Mouse (Mus musculus) common myeloid progenitor, adult 5-6 weeks (primary cell): Measurements from ENCODE around the gene Mdm4. TPM values are rescaled to one million over a fixed set of nuclear protein-coding genes. Genes with fewer than 3 reads are reported as not detected.
"Not testable (repeated sequence)": the region's sequence is repeated elsewhere in the genome, so short reads cannot be mapped to it uniquely, and the experiment has no call there.

Source experiments
- ATAC-seq: replicated peaks from 2 replicates; pipeline ENCODE4 v1.8.0; 2016; ENCODE audit warnings: low read depth, mild to moderate bottlenecking, moderate TSS enrichment, inconsistent platforms; ENCODE audit not compliant: poor library complexity, severe bottlenecking
- total RNA-seq: library from RNA; stranded (forward); fragments of 200-1000, 187-1606 nt; gene quantifications from 2 replicates; pipeline ENCODE4 v1.2.3, GENCODE M21; 2017

Gene Mdm4
- total RNA-seq, 1 experiment from 2014 or later: 113 TPM

DNA sequence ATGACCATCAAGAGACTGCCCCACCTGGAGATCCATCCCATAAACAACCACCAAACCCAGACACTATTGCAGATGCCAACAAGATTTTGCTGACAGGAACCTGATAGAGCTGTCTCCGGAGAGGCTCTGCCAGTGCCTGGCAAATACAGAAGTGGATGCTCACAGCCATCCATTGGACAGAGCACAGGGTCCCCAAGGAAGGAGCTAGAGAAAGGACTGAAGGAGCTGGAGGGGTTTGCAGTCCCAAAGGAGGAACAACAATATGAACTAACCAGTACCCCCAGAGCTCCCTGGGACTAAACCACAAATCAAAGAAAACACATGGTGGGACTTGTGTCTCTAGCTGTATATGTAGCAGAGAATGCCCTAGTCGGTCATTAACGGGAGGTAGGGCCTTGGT lies 6.6 kb downstream of the Mdm4 start:
- ATAC-seq: not testable (repeated sequence)

DNA sequence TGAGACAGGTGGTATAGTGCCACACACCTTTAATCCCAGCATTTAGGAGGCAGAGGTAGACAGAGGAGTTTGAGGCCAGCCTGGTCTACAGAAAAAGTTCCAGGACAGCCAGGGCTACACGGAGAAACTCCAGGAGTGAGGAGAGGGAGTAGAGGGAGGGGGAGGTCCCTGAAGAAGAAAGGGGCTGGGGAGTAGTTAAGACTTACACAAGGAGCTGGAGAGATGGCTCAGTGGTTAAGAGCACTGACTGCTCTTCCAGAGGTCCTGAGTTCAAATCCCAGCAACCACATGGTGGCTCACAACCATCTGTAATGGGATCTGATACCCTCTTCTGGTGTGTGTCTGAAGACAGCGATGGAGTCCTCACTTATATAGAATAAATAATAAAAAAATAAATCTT lies 8.4 kb downstream of the Mdm4 start:
- ATAC-seq: not testable (repeated sequence)

DNA sequence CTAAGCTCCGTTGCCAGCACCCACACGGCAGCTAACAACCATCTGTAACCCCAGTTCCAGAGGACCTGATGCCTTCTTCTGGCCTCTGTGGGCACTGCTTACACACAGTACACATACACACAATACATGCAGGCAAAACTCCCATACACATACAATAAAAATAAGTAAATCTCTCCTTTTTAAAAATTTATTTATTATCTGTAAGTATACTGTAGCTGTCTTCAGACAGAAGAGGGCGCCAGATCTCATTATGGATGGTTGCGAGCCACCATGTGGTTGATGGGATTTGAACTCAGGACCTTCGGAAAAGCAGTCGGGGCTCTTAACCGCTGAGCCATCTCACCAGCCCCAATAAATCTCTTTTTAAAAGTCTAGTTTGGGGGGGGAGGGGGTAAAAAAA lies 9.0 kb downstream of the Mdm4 start:
- ATAC-seq: no peak

DNA sequence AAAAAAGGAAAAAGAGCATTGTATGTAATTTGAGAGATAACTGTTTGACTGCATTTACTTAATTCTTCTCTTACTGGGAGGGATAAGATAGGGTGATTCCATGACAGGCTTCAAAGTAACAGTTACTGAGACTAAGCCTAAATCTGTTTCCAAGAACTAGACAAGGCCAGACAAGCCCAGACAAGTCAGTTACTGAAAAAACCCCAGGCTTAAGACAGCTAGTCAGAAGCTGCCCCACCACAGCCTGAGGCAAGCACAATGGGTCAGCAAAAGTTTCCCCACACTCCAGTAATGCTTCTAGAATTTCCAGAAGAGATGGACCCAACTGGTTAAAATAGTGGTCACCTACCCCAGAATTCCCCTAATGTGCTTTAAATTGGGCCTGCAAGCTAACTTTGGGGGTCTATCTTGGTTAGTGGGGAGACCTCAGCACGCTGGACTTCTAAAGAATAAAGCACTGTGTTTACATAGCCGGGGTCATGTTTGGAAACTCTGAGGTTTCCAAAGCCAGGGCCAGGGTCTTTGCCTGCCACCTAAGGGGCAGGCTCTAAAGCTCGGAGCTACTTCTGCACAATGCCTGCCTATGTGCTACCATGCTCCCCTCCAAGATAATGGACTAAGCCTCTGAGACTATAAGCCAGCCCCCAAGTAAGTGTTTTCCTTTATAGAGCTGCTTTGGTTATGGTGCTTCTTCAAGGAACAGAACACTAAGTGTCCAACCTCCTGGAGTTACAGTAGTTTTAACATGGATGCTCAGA lies 10.0 kb downstream of the Mdm4 start:
- 0 out of 2 replicates have a peak, but pooled peaks have one; percentile 33 for ATAC-seq

DNA sequence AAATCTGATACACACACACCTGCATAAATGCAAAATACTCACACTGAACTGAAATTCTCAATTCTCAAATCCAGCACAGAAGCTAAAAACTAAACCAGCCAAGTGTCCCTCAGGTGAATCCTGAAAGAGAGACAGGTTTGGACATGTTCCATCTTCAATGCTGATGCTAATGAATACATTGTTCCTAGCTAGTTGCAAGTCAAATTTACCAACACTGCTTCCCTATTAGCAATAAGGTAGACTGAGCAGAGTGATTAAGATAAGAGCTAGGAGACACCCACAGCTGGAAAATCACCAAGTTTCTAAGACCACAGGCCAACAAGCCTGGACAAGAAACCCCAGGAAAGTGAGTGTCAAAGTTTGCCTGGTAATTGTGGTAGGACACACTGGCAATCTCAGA lies 11.0 kb downstream of the Mdm4 start:
- no peak for ATAC-seq

DNA sequence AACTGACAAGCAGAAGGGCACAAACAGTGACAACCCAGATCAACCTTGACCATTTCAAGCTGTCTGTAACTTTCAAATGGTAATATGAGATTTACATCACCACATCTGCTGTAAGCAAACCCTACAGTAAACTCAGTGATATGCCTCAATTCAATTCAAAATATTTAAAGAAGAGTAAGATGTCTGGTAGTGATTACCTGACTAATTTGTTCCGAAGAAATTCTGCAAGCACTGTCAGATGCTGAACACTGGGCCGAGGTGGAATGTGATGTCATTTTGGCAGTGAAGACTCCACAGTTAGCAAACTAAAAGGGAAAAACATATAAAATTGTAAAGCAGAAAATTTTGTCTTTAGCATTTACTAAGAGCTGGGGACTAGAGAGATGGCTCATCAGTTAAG lies 11.8 kb downstream of the Mdm4 start:
- ATAC-seq: no peak

DNA sequence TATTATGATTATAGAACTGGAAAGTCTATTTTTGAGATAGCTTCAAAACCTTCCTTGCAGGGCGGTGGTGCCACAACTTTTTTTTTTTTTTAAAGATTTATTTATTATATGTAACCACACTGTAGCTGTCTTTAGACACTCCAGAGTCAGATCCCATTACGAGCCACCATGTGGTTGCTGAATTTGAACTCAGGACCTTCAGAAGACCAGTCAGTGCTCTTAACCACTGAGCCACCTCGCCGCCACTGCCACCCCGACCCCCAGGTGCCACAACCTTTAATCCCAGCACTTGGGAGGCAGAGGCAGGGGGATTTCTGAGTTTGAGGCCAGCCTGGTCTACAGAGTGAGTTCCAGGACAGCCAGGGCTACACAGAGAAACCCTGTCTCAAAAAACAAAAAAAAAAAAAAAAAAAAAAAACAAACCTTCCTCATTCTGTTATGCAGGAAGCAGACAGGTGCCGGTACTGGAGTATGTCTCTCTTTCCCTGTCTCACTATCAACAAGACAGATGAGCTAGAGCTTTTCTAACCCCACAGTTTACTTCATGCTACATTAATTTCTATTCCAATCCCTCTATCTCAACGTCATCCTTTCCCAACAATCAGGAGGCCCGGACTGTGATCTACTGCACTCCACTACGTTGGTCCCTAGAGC lies 13.5 kb downstream of the Mdm4 start:
- ATAC-seq: no peak

DNA sequence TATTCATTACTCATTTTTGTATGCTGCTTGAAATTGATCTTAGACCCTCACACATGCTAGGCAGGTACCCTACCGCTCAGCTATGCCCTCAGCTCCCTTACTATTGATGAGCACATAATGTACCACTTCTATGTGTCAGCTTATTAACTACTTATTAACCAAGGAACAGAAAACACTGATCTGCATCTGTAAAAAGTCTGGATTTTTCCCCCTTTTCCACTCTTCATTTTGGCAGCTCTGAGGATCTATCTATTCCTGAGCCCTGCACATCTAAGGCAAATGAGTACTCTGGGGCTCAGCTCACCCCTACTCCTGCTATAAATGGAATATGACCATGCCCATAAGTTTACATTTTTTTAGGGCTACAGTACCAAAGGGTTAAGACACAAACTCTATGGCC lies 16.2 kb downstream of the Mdm4 start:
- ATAC-seq: no peak

DNA sequence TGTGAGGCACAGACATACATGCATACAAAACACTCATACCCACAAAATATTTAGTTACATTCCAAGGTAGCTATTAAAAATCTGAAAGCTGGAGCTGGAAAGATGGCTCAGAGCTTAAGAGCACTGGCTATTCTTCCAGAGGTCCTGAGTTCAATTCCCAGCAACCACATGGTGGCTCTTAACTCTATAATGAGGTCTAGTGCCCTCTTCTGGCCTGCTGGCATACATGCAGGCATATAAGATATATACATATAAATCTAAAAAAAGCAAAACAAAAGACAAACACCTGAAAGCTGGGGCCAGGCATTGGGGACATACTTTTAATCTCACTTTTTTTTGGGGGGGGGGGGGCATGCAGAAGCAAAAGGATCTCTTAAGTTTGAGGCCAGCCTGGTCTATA lies 17.0 kb downstream of the Mdm4 start:
- no peak for ATAC-seq

DNA sequence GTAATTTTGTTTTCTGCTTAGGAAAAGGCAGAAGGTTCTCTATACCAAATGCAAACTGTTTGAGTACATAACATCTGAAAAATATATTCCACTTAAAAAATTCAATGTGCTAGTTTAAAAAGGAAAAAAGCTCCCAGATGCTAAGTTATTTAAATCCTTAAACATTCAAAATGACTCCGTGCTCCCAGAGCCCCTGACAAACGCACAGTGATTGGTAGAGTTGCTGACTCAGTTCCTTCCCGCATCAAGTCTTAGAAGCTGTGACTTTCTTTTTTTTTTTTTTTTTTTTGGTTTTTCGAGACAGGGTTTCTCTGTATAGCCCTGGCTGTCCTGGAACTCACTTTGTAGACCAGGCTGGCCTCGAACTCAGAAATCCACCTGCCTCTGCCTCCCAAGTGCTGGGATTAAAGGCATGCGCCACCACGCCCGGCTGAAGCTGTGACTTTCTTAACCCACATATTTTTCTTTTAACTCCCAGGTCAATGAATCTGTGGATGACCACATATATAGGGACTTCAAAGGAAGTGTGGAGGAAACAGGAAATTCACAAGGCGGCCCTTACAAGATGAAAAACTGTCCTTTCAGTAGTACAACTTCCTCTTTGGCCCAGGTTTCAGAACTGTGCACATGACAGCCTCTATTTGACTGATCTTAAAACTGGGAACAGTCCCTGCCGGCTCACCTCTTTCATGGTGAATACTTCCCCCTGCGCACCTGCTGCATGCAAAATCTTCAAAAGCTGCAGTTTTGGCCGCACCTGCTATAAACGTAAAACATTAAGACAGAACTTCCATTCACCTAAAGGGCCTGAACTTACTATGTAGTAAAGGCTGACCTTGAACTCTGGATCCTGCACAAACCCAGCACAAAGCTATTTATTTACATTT lies 18.2 kb downstream of the Mdm4 start:
- ATAC-seq: peak; percentile 52

DNA sequence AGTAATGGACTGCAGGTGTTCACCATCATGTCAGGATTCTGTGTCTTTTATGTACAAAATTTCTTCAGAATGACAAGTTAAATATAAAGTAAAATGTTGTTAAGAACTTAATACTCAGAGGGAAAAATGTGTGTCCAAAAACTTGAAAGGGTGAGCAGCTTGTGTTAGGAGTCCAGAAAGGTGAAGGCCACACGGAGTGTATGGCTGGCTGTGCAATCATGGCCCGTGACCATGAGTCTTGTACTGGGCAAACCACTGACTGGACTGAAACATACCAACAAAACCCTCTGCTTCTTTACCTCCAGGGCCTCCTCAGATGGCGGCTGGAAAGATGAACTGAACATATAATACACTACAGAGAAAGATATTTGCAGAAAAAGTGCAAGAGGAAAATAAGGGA lies 23.8 kb downstream of the Mdm4 start:
- no peak for ATAC-seq

DNA sequence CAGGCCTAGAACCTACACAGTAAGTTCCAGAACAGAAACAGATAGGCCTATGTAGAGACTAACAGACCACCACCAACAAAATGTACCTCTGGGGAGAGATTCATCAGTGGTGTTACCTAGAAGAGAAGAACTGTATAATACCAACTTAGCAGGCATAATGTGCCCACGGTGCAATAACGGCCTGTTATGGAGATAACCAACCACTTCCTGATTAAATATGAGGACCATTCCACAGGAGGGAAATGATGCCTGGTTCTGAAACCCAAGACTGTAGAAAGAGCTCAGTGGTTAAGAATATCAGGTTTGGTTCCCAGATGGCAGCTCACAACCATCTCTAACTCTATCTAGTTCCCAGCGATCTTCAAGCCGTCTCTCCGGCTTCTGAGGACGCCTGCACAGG lies 30.0 kb downstream of the Mdm4 start:
- ATAC-seq: 0 out of 2 replicates have a peak, but pooled peaks have one; percentile 11

DNA sequence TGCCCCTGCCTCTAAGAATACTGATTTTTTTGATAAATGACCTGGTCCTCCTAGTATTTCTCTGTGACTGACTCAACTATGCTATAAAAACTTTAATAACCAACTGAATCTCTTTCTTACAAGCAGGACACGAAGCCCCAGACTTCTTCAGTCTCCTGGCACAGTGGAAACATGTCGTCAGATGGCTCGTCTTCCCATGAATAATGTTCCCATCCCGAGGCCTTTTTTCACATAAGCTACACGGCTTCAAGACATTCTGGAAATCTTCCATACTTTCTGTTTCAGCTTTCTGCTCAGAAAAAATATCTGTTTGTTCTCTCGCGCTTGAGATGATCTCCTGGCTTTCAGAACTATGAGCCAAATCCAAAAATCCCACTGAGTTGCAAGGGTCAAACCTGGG lies 38.8 kb downstream of the Mdm4 start:
- no peak for ATAC-seq

DNA sequence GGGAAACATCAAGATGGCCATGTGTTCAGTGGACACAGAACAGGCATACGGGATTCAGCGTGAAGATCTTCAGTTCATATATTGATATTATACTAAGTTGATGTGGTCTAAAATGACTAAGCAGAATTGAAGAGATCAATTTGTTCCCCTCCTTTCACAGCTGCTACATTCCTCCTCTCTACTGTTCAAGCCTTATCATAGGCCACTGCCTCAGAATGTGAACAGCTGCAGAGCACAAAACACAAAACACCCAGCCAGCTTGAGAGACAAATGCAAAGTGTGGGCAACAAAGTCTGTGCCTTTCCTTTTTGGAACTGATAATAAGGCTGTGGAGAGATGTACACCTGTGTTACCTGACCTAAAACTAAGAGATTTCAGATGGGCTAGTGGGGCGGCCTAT lies 39.6 kb downstream of the Mdm4 start:
- ATAC-seq: no peak

DNA sequence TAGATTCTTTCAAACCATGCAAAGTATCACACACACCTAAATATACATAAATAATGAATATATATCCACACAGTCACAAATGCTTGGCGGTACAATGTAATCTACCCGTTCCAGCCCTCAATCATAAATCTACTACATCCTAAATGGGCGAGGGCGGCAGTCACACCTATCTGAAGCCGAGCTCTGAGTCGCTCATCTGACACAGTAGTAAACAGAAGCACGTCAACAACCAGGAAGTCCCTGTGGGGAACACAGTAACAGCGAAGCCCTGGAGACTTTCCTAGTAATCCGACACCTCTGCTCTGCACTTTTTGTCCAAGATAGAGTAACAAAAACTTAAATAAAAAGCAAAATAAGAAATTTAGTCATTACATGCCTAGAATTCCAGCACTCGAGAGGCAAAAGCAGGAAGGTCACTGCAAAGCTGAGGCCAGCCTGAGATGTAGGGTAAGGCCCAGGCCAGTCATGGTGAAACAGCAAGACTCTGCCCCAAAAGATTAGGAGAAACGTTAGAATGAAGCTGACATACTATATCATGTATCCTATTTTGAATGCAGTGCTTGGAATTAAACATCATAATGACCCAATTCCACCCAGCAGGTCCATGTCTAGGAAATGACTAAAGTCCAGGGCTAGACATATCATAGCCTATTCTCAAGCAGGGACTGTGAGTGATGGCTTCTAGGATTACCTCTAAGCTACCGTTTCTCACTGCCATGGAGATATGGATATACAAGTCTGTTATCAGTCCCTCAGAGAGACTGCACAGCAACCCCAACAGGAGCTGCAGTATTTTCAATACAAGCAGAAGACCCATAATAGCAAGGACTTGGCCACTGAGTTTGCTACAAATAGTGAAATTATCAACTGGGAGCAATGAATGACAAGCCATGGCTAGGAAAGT lies 41.6 kb downstream of the Mdm4 start:
- not testable (repeated sequence) for ATAC-seq

DNA sequence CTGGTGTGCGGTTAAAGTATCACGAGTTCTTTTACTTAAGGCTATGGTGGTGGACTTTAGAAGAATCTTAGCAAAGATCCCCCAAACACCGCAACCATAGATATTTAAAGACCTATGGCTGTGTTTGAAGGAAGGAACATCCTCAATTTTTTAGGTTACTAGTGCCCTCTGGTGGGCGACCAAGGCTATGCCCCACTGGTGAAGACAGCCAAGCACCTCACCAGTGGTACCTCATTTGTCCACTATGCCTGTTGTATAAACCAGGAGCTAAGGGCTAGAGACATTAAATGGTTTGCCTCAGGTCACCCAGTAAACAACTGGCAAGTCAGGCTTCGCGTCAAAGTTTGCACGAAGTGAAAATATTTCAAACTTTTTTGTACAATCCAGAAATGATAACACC lies 47.6 kb downstream of the Mdm4 start:
- ATAC-seq: peak; percentile 91

DNA sequence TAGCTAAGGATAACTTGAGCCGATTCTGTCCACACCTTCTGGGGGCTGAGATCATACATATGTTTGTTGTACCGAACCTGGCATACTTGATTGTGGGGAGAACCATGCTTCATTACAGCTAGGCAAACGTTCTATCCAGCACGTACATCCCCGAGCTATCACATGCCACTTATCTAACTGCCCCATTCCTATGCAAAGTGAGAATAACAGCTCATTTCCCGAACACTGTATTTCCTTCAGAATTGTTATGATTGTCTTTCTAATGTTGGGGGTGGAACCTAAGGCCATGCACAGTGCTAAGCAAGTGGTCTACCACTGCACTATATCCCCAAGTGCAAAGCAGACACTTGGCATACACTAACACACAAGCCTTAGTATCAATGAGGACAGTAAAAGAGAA lies 49.1 kb downstream of the Mdm4 start:
- no peak for ATAC-seq

DNA sequence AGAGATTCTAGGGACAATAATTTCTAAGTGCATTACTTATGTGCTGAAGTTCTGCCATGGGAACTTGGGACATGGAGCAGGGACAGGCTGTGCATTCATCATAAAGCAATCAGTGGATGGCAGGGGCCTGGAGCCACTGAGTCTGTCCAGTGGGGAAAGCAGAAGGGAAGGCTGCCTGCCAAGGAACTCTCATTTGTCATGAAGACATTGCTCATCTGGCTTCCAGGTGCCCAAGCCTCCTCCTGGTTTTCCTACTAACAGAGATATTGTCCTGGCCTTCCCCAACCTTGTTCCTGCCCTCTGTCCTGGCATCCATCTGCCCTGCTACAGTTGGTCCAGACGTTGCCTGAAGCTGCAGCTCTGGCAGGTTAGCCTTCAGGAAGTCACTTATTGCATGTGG lies 53.0 kb downstream of the Mdm4 start:
- no peak for ATAC-seq

DNA sequence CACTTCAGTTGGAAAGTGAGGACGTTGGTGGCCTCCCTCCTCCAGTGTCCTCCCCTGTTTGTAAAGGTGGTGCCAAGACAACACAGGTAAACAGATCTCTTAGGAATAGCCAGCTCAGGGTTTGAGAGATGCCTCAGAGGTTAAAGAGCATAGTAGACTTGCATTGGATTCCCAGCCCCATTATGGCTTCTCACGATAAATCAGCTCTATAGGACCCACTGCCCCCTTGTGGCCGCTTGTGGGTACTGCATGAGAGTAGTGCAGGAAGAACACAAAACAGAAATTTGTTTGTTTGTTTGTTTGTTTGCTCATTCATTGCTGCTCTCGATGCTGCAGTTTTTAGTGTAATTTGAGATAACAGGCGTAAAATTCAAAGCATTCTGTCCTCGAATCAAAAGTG lies 61.7 kb downstream of the Mdm4 start:
- ATAC-seq: peak; percentile 71

DNA sequence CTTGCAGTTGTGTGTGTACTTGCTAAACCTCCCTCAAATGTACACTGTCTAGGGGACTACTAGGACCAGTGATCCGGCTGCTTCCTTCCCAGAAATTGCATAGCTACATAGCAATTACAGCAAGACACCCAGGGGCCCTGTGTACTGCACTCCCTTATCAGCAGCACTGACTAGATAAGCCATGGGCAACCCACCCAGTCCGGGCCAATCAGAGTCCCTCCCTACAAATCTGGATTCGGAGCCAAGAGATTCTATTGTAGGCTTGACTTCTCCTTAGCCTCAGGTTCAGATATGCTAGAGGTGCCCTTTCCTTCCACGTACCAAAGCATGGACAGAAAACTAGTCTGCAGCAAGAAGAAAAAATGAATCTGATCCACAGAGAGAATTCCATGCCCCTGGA lies 65.7 kb downstream of the Mdm4 start:
- ATAC-seq: no peak
